Mouse (Mus musculus) frontal cortex, postnatal 14 days (tissue): ENCODE results near the gene Rab6a.
"Not testable (repeated sequence)": the region's sequence is repeated elsewhere in the genome, so short reads cannot be mapped to it uniquely, and the experiment has no call there.

Source experiments
- DNase-seq, 2 experiments: peaks; one replicate each; pipeline ENCODE4 v3.0.0; 2022; ENCODE audit warnings: low spot score in 2 of 2

Rab6a gene

GRCm38 (mm10) chr7:100607214-100608129, at the start of gene Rab6a:
Rab6a (plus strand) TSS chr7:100607410.
- DNase-seq: peak; percentile 96 to 97

- no peak for DNase-seq
Measured at GRCm38 (mm10) chr7:100559331-100559730, 47.9 kb upstream of the Rab6a start.

DNA sequence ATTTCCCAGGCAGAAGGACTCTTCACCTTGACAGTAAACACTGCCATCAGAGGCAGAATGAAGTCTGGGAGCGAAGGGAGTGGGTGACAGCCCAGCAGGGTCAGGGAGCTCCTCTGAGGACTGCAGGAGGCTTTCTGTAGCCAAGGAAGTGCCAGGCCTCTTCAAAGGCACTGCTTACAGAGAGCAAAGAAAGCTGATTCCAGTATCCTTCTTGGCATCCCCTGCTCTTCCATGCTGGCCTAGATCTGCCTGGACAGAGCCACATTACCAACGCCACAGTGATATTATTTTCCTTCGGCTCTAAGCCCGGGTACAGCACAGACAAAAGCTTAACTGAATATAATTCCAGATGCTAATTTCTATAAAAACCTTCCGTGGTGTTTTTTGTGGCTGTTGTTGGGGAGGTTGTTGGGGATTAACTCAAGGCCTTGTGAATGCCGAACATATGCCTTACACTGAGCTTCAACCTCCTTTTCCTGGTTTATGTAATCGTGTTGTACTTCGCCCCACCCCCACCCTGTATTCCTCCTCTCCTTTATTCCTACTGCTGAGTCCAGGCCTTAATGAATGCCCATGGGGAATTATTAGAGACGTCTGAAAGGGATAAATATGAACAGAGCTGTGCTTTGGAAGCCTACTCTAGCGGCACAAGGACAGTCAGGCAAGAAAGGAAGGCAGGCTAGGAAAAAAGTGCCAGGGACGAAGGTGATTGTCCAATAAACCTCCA, 45.2 kb upstream of the Rab6a start:
- no peak for DNase-seq

DNA sequence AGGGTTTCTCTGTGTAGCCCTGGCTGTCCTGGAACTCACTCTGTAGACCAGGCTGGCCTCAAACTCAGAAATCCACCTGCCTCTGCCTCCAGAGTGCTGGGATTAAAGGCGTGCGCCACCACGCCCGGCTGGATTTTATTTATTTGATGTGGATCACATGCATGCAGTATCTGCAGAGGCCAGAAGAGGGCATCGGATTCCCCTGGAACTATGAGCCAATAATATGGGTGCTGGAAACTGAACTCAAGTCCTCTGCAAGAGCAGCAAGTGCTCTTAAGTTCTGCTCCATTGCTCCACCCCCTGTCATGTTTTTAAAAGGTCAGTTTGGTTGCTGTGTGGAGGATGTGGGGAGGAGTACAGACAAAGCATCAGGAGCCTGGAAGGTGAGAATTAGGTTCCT, 40.0 kb upstream of the Rab6a start:
- DNase-seq: not testable (repeated sequence)

GRCm38 (mm10) chr7:100569907-100570306, 37.3 kb upstream of the Rab6a start:
- DNase-seq: no peak

DNA sequence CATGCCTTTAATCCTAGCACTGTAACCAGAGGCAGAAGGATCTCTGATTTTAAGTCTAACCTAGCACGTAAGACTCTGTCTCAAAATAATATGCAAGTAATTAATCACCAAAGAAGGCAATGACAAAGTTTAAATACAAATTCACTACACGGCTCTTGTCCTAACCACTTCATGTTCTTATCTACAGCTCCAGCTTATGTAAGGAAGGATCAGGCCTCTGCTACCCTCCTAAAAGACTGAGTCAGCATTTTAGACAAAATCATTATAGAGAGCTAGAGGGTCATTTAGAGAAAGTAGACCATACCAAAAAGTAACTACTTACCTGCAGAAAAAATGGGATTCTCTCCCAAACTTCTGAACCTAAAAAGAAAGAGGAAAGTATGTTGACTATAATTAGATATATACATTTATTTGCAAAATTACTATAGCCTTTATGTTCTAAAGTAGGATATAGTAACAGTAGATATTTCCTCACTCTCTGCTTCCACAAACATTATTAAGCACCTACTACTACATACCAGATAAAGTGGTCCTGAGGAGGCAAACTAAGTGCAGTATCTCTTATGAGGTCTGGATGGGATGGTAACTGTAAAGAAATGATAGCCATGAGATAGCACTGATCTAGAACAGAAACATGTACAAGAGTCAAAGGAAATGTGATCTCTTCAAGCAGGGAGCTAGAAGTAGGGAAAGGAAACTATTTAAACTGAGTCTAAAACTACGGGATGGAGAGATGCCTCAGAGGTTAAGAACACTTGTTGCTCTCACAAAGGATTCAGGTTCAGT, 36.1 kb upstream of the Rab6a start:
- DNase-seq: no peak

DNA sequence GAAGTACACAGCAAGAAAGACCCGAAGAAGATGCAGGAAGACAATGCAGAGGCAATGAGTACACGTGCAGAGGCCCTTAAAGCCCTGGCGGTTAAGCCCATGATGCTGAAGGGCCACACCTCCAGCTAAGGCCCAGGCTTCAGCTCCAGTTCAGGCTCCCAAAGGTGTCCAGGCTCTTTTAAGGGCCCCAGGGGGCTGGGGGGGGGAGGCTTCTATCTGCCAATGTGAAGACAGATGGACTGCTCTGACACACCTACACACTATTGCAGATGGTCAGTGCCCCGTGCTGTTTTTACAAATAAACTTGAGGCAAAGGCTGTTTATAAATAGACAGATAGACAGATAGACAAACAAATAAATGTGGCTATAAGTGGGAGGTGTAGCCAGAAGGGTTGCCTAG, 35.1 kb upstream of the Rab6a start:
- DNase-seq: no peak

GRCm38 (mm10) chr7:100572704-100573103, 34.5 kb upstream of the Rab6a start:
- DNase-seq: no peak

DNA sequence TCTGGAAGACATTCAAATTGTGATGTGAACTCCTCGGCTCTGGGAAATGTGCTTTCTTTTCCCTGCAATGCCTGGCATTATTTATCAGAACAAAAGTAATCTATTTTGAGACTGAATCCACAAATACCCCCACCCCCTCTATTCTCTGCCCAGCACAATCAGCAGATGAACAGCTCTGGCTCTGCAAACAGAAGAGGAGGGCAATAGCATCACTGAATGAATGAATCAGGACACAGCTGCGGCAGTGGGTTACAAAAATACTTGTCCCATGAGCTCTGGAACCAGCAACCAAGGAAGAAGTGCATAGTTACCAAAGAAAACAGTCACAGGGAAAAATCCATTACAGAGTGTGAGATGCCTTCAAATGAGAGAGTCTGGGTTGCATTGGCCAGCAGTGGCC, 28.4 kb upstream of the Rab6a start:
- DNase-seq: no peak

DNA sequence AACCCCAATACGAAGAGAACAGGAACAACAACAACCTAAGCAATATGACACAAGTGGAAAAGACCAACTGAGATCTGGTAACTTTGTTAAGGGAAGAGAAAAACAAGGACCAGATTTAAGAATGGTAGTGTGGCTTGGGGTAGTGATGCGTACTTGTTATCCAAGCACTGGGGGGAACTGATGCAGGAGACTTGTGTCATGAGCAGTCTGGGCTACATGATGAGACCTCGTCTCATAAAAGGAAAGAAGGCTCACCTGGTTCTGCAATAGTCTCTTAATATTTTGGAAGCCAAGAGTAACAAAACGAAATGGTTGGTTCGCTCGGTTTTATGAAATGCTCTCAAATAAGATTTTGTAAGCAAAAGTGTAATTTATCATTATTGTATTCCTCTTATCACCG, 25.0 kb upstream of the Rab6a start:
- DNase-seq: no peak

DNA sequence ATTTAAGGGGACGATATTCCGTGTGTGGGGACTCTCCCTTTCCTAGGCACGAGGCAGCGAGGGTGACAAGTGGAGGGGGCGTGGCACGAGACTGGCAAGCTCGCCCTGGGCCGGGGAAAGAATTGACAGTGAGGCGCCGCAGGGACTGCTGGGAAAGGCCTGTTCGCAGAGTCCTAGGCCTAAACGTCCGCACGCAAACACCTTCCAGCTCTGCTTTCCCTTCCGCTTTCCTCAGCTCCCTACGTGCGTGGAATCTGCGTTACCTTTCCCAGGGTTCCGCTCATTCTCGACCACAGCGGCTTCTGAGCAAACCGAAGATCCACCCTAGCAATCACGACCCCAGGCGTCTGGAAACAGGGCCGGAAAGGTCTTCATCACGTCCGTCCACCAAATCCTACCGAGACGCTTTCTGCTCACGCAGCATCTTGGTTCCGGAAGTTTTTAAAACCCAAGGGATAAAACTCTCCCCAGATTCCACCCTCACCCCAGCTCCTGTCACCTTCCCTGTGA, 24.4 kb upstream of the Rab6a start:
- DNase-seq: peak; percentile 81

- no peak for DNase-seq
Measured at GRCm38 (mm10) chr7:100589816-100590215, 17.4 kb upstream of the Rab6a start.

- DNase-seq: no peak
Measured at GRCm38 (mm10) chr7:100590504-100590844, 16.7 kb upstream of the Rab6a start.

DNA sequence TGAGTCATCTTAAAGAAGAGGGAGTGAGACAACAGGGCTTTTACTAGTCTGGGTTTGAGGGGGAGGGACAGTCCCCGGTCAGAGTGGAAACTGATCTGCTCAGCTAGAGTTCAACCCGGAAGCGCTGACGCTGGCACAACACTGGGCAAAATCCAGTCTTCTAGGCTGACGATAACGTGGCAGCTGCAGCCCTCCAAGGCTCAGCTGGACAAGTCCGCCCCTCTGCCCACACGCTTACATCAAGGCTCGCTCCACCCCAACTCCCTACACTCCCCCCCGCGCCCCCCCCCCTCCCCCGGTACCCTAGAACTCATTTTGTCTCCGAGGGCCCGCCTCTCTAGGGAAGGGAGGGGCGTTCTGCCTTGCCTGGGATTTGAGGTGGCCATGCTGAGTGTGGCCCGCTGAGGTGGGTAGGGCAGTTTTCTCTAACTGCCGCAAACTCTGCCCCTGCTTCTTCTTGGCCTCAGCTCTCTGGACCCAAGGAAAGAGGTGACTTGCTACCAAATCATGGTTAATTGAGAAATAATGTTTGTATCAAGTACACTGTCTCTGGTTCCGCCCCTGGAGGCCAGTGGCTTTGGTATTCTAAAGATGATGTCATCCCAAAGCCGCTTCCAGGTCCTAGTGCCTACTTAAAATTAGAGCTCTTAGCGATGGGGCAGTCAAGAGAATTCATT, 16.2 kb upstream of the Rab6a start:
- peak; percentile 61 to 71 for DNase-seq

DNA sequence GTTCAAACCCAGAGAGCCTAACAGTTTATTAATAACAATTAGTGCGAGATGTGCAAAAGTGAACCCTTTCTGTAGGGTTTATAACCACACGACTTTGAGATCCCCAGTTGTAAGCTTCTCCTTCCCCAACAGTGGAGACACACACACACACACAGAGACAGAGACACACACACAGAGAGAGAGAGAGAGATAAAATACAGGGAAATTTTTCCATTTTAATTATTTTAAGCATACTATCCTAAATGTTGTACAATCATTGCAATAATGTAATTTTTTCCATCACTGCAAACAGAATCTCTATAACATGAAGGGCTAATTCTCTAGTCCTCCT, 15.7 kb upstream of the Rab6a start:
- no peak for DNase-seq

- no peak for DNase-seq
Measured at GRCm38 (mm10) chr7:100593349-100593748, 13.9 kb upstream of the Rab6a start.

GRCm38 (mm10) chr7:100600211-100600610, 7.0 kb upstream of the Rab6a start:
- no peak for DNase-seq

GRCm38 (mm10) chr7:100608130-100608741, 1.0 kb downstream of the Rab6a start, which contains the start of gene Mrpl48:
Mrpl48 (minus strand) TSS chr7:100608301.
- peak; percentile 42 to 46 for DNase-seq

- DNase-seq: no peak
Measured at GRCm38 (mm10) chr7:100608910-100609309, 1.7 kb downstream of the Rab6a start.

GRCm38 (mm10) chr7:100616121-100616857, 9.1 kb downstream of the Rab6a start:
- DNase-seq: no peak
